Mouse (Mus musculus): Measurements from ENCODE around the gene 1700109H08Rik. TPM values are rescaled to one million over a fixed set of nuclear protein-coding genes. Genes with fewer than 3 reads are reported as not detected.
"Not testable (repeated sequence)": the region's sequence is repeated elsewhere in the genome, so short reads cannot be mapped to it uniquely, and the experiment has no call there.

1700109H08Rik gene
- polyA plus RNA-seq, 1 experiment from 2014 or later = 2.2 TPM

- Histone ChIP-seq H3K9ac (no peak overlapping the region), H3K27me3 (no peaks in the 10 kb centered on the region), H3K4me1 (replicated peaks) (no peaks in the 10 kb centered on the region), H3K9me3 (no peaks in the 10 kb centered on the region), H3K27ac (replicated peaks) (no peak overlapping the region), H3K36me3 (peaks cover 56% of the 10 kb centered on the region), H3K4me2 (no peak overlapping the region), H3K4me3 (no peak overlapping the region)
- WGBS = 98% methylated on average over 7 of the region's 7 CpGs
- no peak for ATAC-seq (ENCODE audit: low FRiP score, low read depth)
Observed at GRCm38 (mm10) chr5:3609241-3609640, 37.9 kb downstream of the 1700109H08Rik start.

GRCm38 (mm10) chr5:3611835-3612234 lies 40.5 kb downstream of the 1700109H08Rik start:
- peaks cover 56% of the 10 kb centered on the region for H3K36me3 ChIP-seq

GRCm38 (mm10) chr5:3620486-3620885 lies 49.1 kb downstream of the 1700109H08Rik start:
- Histone ChIP-seq H3K9me3 (no peaks in the 10 kb centered on the region), H3K27ac (replicated peaks) (no peak overlapping the region), H3K4me2 (no peak overlapping the region), H3K27me3 (no peaks in the 10 kb centered on the region), H3K9ac (no peak overlapping the region), H3K4me3 (no peak overlapping the region), H3K4me1 (replicated peaks) (no peaks in the 10 kb centered on the region), H3K36me3 (peaks cover 62% of the 10 kb centered on the region)
- no peak for ATAC-seq (ENCODE audit: low FRiP score, low read depth)
- 81% methylated on average over 7 of the region's 7 CpGs for WGBS

More at GRCm38 (mm10) chr5:3611835-3612234, 40.5 kb downstream of the 1700109H08Rik start:
- H3K9me3 ChIP-seq; H3K27ac ChIP-seq (replicated peaks); H3K9ac ChIP-seq; H3K4me1 ChIP-seq (replicated peaks); ATAC-seq (ENCODE audit: low FRiP score, low read depth); H3K4me2 ChIP-seq; H3K4me3 ChIP-seq; H3K27me3 ChIP-seq: not testable (repeated sequence)
- 94% methylated on average over 2 of the region's 2 CpGs for WGBS

- no peaks in the 10 kb centered on the region for H3K27me3 ChIP-seq
- H3K4me2 ChIP-seq = no peak overlapping the region
- no peaks in the 10 kb centered on the region for H3K9me3 ChIP-seq
- H3K36me3 ChIP-seq = peaks cover 44% of the 10 kb centered on the region
- H3K9ac ChIP-seq = no peak overlapping the region
- H3K4me3 ChIP-seq = no peak overlapping the region
- H3K27ac ChIP-seq (replicated peaks) = no peak overlapping the region
- no peaks in the 10 kb centered on the region for H3K4me1 ChIP-seq (replicated peaks)
- WGBS = 93% methylated on average over 5 of the region's 5 CpGs
- no peak for ATAC-seq (ENCODE audit: low FRiP score, low read depth)
Observed at GRCm38 (mm10) chr5:3630055-3630454, 58.7 kb downstream of the 1700109H08Rik start.

- H3K36me3 ChIP-seq = peaks cover 34% of the 10 kb centered on the region
- WGBS = 50% methylated on average over 16 of the region's 16 CpGs
- no peak for ATAC-seq (ENCODE audit: low FRiP score, low read depth)
Observed at GRCm38 (mm10) chr5:3631512-3632271, 60.3 kb downstream of the 1700109H08Rik start.

GRCm38 (mm10) chr5:3632285-3632684 lies 60.9 kb downstream of the 1700109H08Rik start:
- Histone ChIP-seq H3K9me3 (no peaks in the 10 kb centered on the region), H3K9ac (no peak overlapping the region), H3K4me3 (no peak overlapping the region), H3K4me2 (no peak overlapping the region), H3K36me3 (peaks cover 29% of the 10 kb centered on the region), H3K27ac (replicated peaks) (no peak overlapping the region), H3K4me1 (replicated peaks) (no peaks in the 10 kb centered on the region), H3K27me3 (no peaks in the 10 kb centered on the region)
- WGBS = 91% methylated on average over 5 of the region's 5 CpGs
- ATAC-seq (ENCODE audit: low FRiP score, low read depth) = peak; percentile 42; the same call in 1 of the 2 replicates

More at GRCm38 (mm10) chr5:3631512-3632271, 60.3 kb downstream of the 1700109H08Rik start:
- no peak overlapping the region for H3K4me3 ChIP-seq
- H3K4me2 ChIP-seq = no peak overlapping the region
- H3K4me1 ChIP-seq (replicated peaks) = no peaks in the 10 kb centered on the region
- H3K9me3 ChIP-seq = no peaks in the 10 kb centered on the region
- H3K27me3 ChIP-seq = no peaks in the 10 kb centered on the region
- H3K27ac ChIP-seq (replicated peaks) = no peak overlapping the region
- H3K9ac ChIP-seq = no peak overlapping the region

- Histone ChIP-seq H3K27me3 (no peaks in the 10 kb centered on the region), H3K4me2 (no peak overlapping the region), H3K4me3 (no peak overlapping the region), H3K36me3 (peaks cover 26% of the 10 kb centered on the region), H3K27ac (replicated peaks) (no peak overlapping the region), H3K4me1 (replicated peaks) (no peaks in the 10 kb centered on the region), H3K9me3 (no peaks in the 10 kb centered on the region), H3K9ac (no peak overlapping the region)
- 96% methylated on average over 13 of the region's 13 CpGs for WGBS
- no peak for ATAC-seq (ENCODE audit: low FRiP score, low read depth)
Observed at GRCm38 (mm10) chr5:3633315-3633714, 61.9 kb downstream of the 1700109H08Rik start.

GRCm38 (mm10) chr5:3633951-3634350 lies 62.6 kb downstream of the 1700109H08Rik start:
- H3K4me2 ChIP-seq = no peak overlapping the region
- ATAC-seq (ENCODE audit: low FRiP score, low read depth) = no peak
- 74% methylated on average over 4 of the region's 4 CpGs for WGBS
- H3K36me3 ChIP-seq = peaks cover 25% of the 10 kb centered on the region
- H3K27ac ChIP-seq (replicated peaks) = no peak overlapping the region
- H3K27me3 ChIP-seq = no peaks in the 10 kb centered on the region
- no peaks in the 10 kb centered on the region for H3K9me3 ChIP-seq
- no peak overlapping the region for H3K4me3 ChIP-seq
- H3K4me1 ChIP-seq (replicated peaks) = no peaks in the 10 kb centered on the region
- H3K9ac ChIP-seq = no peak overlapping the region

Other genes with a start within 250 kb of the 1700109H08Rik start
- gene Cdk6, start 230.1 kb upstream of the 1700109H08Rik start, polyA plus RNA-seq (2015; fragmentation: Nextera tagmentation; extraction: Ambion mirVana) = 12.0 and 18.3 TPM in 2 replicates
- 22.6 and 26.0 TPM in 2 replicates for gene Fam133b, start 27.7 kb upstream of the 1700109H08Rik start, polyA plus RNA-seq (2015; fragmentation: Nextera tagmentation; extraction: Ambion mirVana)
- 22.6 and 23.0 TPM in 2 replicates for gene Pex1, start 24.5 kb downstream of the 1700109H08Rik start, polyA plus RNA-seq (2015; fragmentation: Nextera tagmentation; extraction: Ambion mirVana)
- 15.5 and 16.6 TPM in 2 replicates for gene Rbm48, start 25.0 kb downstream of the 1700109H08Rik start, polyA plus RNA-seq (2015; fragmentation: Nextera tagmentation; extraction: Ambion mirVana)
- gene Tmbim7, start 79.6 kb downstream of the 1700109H08Rik start, polyA plus RNA-seq (2015; fragmentation: Nextera tagmentation; extraction: Ambion mirVana) = not detected in 2 replicates
- gene Gatad1, start 85.6 kb downstream of the 1700109H08Rik start, polyA plus RNA-seq (2015; fragmentation: Nextera tagmentation; extraction: Ambion mirVana) = 60.6 and 62.3 TPM in 2 replicates
- 18.0 and 18.1 TPM in 2 replicates for gene Ankib1, start 231.4 kb downstream of the 1700109H08Rik start, polyA plus RNA-seq (2015; fragmentation: Nextera tagmentation; extraction: Ambion mirVana)
- 48.6 and 50.1 TPM in 2 replicates for gene Krit1, start 231.6 kb downstream of the 1700109H08Rik start, polyA plus RNA-seq (2015; fragmentation: Nextera tagmentation; extraction: Ambion mirVana)

Data from hindbrain, embryonic 15.5 days (tissue).